Mouse (Mus musculus) embryo, embryonic 10 days (tissue): ENCODE results near the gene Ccdc155.

Experiments used
- DNase-seq: peaks from one replicate; pipeline ENCODE4 v3.0.0-alpha.2; 2015; ENCODE audit warnings: low spot score

Gene Ccdc155

GRCm38 (mm10) chr7:45226421-45226820, 21.7 kb upstream of the Ccdc155 start:
- no peak for DNase-seq

DNA sequence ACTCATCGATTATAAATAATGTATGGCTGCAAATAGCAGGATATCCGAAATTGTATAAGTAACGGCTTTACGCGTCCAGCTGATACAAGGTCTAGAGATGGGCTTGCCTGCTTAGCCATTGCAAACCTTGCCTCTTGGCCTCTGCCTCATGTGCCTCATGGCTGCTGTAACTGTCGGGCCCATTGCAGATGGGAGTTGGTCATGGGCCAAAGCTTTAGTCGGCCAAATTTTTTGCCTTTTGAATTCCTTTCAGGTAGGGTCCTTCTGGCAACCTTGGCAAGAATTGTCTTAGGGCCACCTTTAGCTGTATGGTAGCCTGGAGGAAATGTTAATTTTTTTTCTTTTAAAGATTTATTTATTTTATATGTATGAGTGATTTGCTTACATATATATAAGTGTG, 20.1 kb upstream of the Ccdc155 start:
- no peak for DNase-seq

GRCm38 (mm10) chr7:45221680-45222079, 17.0 kb upstream of the Ccdc155 start:
- DNase-seq, result no peak

DNA sequence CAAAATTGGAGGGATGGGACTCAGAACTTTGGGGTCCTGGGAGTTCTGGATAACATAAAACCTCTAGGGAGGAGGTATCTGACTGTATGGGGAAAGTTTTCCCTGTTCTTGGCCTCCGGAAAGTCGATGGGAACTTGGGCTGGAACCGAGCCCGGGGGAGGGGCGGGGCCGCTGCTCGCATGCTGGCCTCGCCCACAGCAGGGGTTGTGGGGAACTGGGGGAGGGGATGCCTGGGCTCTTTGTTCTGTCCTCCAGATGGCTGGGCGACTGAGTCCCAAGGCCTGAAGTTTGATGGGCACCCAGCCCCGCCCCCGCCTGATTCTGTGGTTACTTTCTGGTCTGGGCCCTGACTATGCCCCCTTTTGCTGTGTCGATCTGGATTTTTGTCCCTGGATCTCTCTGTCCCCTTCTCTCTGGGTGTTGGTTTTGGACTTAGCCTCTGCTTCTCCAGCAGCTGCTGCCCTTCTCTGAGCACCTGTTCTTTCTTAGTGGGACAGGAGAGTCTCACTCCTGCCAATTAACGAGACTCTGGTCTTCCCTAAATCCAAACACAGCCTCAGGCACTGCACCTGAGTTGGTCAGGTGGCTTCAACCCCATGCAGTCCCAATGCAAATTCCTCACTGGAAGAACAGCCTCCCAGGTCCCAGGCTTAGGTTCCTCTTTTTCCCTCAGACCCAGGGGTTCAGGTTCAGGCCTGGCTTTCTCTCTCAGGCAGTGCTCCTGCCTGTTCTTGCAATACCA, 11.9 kb upstream of the Ccdc155 start:
- peak; percentile 90 for DNase-seq

GRCm38 (mm10) chr7:45215673-45216441, 11.2 kb upstream of the Ccdc155 start, which contains the start of gene Tead2:
Tead2 (plus strand) TSS chr7:45215753.
- peak; percentile 76 for DNase-seq

DNA sequence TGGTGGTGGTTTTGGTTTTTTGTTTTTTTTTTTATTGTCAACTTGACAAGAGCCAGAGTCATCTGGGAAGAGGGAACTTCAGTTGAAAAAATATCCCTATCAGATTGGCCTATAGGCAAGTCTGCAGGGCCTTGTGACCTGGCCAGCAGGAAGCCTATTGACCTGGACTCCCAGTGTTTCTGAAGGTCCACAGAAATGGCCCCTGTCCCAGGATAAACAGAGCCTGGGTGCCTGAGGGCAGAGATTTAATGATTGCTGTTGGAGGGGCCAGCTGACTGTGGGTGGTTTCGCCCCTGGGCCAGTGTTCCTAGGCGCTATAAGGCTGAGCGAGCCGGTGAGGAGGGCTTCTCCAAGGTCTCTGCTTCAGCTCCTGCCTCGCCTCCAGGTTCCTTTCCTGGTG, 9.0 kb upstream of the Ccdc155 start:
- DNase-seq, result no peak

GRCm38 (mm10) chr7:45212356-45212755, 7.7 kb upstream of the Ccdc155 start:
- DNase-seq, result no peak

DNA sequence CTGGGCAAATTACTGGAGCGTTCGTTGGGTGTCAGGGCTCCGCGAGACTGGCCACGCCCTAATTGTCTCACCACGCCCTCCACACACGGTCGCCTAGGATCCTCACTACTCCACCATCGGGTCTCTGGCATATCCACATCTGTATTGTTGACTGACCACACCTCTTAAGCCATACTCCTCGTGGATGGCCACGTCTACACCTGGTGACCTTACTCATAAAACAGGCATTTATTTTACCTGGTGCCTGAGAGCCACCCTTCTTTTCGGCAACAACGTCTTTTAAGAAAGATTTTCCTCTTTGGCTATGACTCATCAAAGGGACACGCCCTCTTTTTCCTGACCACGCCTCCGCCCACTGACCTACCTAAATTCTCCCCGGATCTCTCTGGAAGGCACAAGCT, 7.2 kb upstream of the Ccdc155 start, which contains the start of gene Dkkl1:
Gene Dkkl1 (minus strand): TSS at position 297 of the 401 bp plus-strand sequence.
- peak; percentile 29 for DNase-seq

GRCm38 (mm10) chr7:45211070-45211469, 6.4 kb upstream of the Ccdc155 start:
- no peak for DNase-seq

GRCm38 (mm10) chr7:45208260-45208659, 3.6 kb upstream of the Ccdc155 start:
- DNase-seq, result no peak

GRCm38 (mm10) chr7:45202654-45203053, 2.0 kb downstream of the Ccdc155 start:
- no peak for DNase-seq

DNA sequence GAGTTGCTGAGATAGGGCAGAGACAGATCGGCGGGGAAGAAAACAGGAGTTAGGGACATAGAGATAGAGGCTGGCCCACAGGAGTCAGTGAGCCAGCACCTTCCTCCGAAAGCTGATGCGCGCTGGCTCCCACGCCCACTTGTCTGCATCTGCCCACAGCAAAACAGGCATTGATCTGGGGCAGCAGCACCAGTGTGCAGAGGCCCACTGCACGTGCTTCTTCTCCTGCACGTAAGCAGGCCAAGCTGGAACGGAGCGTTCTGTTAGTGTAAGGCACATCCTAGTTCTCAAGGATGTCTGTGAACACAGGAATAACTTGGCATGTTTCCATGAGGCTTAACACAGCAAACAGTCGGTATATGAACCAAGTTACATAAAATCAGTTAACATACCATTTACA, 5.7 kb downstream of the Ccdc155 start:
- no peak for DNase-seq

DNA sequence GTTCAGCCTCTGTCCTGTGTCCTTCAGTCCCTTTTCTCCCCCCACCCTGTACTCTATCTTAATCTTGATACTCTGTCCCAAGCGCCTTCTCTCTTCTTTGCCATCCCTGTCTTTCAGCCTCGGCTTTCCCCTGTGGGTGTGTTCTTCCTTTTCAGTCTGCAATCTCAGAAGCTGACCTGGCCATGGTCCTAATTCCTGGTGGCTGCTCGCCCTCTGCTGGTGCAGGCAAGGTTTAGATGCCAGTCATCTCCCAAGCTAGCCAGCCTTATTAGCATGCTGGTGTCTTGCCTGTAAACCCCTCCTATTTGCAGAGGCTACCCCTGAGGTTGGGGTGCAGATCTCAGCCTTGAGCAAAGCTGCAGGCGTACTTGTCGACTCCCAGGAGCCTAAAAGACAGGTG, 6.3 kb downstream of the Ccdc155 start:
- peak; percentile 89 for DNase-seq

GRCm38 (mm10) chr7:45196994-45197393, 7.7 kb downstream of the Ccdc155 start:
- DNase-seq, result no peak

DNA sequence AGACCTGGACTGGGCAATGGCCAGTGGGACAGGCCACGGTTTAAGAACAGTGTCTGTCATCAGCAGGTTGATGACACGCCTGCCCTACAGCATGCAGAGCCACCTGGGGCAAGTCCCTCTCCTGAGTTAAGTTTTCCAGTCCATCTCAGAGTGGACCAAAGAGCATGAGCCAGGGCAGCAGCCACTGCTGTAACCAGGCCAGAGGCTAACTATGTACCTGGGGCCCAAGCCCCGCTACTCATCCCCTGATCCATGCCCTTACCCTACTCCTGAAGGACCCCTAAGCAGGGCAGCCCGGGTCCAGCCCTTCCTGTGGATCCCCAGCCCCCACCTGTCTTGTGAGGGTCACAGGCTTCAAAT, 8.5 kb downstream of the Ccdc155 start:
- DNase-seq, result no peak

DNA sequence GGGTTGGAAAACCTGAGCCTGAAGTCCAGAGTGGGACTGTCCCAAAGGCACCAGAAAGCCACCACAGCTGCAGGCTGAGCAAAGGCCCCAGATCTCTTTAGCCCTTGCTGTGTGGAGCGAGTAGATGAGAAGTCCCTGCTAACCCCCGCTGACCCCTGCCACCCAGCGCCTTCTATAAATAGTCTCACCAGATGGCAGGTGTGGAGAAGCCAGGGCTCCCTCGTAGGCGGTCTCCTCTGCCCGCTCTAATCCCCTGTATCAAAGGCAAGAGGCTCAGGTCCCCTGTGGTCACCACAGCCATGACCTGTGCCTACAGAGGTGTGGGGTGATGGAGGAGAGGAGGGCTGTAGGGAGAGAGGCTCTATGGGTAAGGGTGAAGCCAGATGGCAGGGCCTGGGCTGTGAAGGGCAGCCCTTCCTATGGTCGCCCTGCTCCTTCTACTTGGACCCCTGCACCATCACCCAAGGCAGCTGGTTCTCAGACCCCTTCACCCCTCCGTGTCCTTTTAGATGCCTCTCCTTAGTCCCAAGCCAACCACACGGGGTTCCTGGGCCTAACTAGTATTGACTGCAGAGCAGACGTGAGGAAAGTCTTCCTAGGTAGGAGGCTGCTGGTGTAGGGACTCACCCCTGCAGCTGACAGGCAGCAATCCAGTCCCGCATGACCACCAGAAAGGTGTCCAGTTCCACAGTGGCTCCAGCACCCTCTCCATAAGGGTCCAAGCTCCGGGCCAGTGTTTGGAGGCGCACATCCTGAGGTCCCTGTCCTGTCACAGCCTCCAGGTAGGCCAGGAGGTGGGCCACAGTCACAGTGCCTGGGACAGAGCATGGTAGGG, 9.1 kb downstream of the Ccdc155 start:
- no peak for DNase-seq

DNA sequence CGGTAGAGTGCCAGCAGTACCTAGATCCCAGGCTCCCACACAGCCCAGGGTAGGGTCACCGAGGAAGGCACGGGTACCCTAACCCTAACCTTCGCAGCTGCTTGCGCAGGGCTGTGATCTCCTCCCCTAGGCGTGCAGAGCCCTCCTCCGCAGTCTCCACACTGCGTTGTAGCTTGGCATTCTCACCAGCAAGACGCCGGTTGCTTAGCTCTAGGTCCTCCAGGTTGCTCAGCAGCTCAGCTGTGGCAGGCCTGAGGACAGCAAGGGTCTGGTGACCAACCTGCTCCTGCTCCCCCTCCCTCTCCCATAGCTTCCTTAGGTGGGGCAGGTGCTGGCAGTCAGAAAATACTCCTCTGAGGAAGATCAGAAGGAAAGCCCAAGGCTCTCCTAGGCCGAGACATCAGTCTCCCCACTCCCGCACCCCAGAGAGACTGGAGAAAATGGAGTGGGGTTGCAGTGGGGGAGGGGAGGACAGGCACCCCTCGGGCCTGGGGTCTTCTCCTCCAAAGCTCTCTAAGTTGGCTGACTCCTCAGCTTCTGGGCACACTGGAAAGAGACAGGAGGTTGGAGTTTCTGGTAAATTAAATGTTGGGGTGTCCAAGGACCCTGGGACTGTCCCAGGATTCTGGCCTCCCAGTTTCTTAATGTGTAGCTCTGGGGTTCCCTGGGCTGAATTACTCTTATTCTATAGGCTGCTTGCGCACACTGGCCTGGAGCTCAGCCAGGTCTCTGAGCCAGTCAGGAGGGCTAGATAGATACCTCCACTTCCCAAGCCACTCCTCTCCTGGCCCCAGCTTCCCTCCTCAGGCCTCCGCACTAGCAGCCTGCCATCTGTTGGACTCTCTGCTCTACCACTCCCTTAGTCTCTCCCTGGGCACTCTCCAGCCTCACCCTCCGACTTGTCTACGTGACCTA, 10.6 kb downstream of the Ccdc155 start:
- DNase-seq, result no peak

DNA sequence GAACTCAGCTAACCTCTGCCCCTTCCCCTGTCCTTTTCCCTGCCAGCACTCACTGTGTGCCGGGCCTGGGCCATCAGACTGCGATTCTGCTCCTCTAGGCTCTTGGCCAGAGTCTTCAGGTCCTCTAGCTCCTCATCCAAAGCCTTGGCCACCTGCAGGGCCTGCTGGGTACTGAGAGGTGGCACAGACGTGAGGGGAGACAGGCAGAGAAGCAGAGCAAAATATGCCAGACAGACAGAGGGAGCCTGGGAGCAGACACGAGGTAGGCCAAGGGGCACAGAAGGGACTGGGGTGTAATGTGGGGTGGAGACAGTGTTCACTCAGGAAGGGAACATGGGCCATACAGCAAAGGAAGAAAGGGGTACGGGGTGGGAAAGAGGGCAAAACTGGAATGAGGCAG, 11.3 kb downstream of the Ccdc155 start:
- DNase-seq, result no peak

- DNase-seq, result no peak
Observed at GRCm38 (mm10) chr7:45192585-45193310, 11.9 kb downstream of the Ccdc155 start.

DNA sequence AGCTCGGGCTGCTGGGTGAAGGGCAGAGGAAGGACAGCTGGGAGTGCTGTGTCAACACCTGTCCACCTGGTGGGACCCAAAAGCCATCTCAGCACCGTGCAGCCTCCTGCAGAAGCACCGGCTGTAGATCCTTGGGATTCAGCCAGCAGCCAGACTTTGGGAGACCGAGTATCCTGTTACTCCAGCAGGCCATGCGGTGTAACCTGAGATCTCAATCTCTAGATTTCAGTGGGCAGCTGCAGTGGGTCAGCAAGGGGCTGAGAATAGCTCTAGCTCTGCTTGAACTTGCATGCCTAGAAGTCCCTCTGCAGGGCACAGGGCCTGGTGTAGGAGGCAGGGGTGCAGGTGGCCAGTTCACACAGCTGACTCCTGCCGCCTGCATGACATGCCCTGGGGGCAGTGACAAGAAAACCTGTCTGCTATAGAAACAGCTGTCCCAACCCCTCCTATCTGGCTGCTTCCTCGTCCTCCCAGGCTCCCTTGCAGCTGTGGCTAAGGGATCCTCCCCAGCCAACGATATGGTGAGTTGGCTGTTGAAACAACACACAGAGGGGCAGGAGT, 12.8 kb downstream of the Ccdc155 start:
- peak; percentile 81 for DNase-seq
